Mouse (Mus musculus) hindbrain, embryonic 11.5 days (tissue): ENCODE measurements around the gene Snx8. TPM values are rescaled to one million over a fixed set of nuclear protein-coding genes. Genes with fewer than 3 reads are reported as not detected.

Source experiments
- ATAC-seq: fragments of 200-750 bp; cut with Nextera tagmentation; 2 replicates; pipeline ENCODE4 v1.8.0; 2017; ENCODE audit warnings: mild to moderate bottlenecking, moderate TSS enrichment, moderate library complexity; ENCODE audit not compliant: low FRiP score
- DNase-seq: peaks from one replicate; pipeline ENCODE4 v3.0.0-alpha.2; 2015; ENCODE audit warnings: low spot score
- H3K27ac ChIP-seq: fragments of 300-500 bp; sonication (generic); 2 replicates; pipeline ENCODE4 v1.5.1; 2014; ENCODE audit warnings: mild to moderate bottlenecking, low read depth, low read length
- H3K27me3 ChIP-seq: fragments of 300-500 bp; sonication (generic); 2 replicates; pipeline ENCODE4 v1.6.1; 2014; ENCODE audit warnings: mild to moderate bottlenecking, low read length, moderate library complexity, mixed read lengths; ENCODE audit not compliant: control insufficient read depth, insufficient read depth
- H3K36me3 ChIP-seq: fragments of 300-500 bp; sonication (generic); 2 replicates; pipeline ENCODE4 v1.6.1; 2014; ENCODE audit warnings: mild to moderate bottlenecking, low read length, moderate library complexity, mixed read lengths; ENCODE audit not compliant: control insufficient read depth, insufficient read depth
- H3K4me1 ChIP-seq: fragments of 300-500 bp; sonication (generic); replicated peaks from 2 replicates; pipeline ENCODE4 v1.6.1; 2014; ENCODE audit warnings: low read length, mixed read lengths; ENCODE audit not compliant: control insufficient read depth, insufficient read depth
- H3K4me2 ChIP-seq: fragments of 300-500 bp; sonication (generic); replicated peaks from 2 replicates; pipeline ENCODE4 v1.6.1; 2014; ENCODE audit warnings: mild to moderate bottlenecking, low read depth, low read length
- H3K4me3 ChIP-seq: fragments of 300-500 bp; sonication (generic); 2 replicates; pipeline ENCODE4 v1.5.1; 2014; ENCODE audit warnings: low read depth, low read length
- H3K9ac ChIP-seq: fragments of 300-500 bp; sonication (generic); 2 replicates; pipeline ENCODE4 v1.6.1; 2014; ENCODE audit warnings: low read depth, low read length
- H3K9me3 ChIP-seq: fragments of 300-500 bp; sonication (generic); 2 replicates; pipeline ENCODE4 v1.6.1; 2016; ENCODE audit warnings: low read length; ENCODE audit not compliant: control insufficient read depth
- WGBS: fragments of 180-500 bp; shearing (Covaris S2); extraction: QIAGEN DNeasy Blood & Tissue Kit; methylation state at CpG from one replicate; pipeline ENCODE4 v1.1.7; 2014; 5-methylcytosine and 5-hydroxymethylcytosine counted together
- polyA plus RNA-seq: library from polyadenylated mRNA; unstranded; fragments of >200 nt; fragmentation: Nextera tagmentation; extraction: Ambion mirVana; gene quantifications from 2 replicates; pipeline ENCODE4 v1.2.1, GENCODE M21; 2014

Snx8 gene
- polyA plus RNA-seq, 1 experiment from 2014 or later = 7.4 TPM

DNA sequence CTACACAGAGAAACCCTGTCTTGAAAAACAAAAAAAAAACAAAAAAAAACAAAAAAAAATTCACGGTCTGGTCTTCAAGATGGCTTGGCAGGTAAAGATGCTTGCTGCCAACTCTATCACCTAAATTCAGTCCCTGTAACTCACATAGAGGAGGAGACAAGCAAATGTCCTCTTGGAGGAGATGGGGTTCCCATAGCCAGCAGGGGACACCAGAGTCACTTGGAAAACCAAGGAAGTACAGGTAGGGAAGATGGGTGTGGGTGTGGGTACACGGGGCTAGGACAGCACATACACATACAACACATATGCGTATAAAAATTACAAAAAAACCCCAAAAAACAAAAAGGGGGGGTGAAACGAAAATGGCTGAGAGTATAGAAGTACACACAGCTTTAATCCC is 46.2 kb downstream of the Snx8 start:
- Histone ChIP-seq H3K9me3 (no peaks in the 10 kb centered on the region), H3K4me1 (no peaks in the 10 kb centered on the region), H3K36me3 (0 out of 2 replicates have a peak, but pooled peaks cover 2% of the 10 kb centered on the region), H3K27me3 (no peaks in the 10 kb centered on the region), H3K4me2 (no peak overlapping the region), H3K4me3 (no peak overlapping the region), H3K9ac (no peak overlapping the region), H3K27ac (no peak overlapping the region)
- no peak for DNase-seq
- WGBS = 87% methylated on average over 4 of the region's 4 CpGs
- ATAC-seq = no peak

DNA sequence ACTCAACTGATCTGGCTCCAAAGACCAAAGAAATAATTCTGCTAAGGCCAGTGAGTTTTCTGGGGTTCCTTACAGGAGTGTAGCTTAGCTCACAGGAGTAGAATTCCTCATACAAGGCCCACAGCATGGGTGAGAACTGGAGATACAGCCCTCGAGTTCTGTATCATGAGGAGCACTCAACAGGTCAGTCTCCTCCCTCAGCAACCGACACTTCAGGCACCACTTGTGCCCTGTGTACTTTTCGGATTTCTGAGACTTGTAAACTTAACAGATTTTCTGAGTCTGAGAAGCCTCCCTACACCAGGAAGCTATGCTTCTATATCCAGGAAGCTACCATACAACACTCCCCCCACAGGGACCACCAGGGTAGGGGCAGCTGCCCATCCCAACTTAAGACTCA is 49.2 kb downstream of the Snx8 start:
- WGBS = 95% methylated on average over 3 of the region's 3 CpGs
- Histone ChIP-seq H3K4me3 (no peak overlapping the region), H3K9me3 (no peaks in the 10 kb centered on the region), H3K27me3 (no peaks in the 10 kb centered on the region), H3K4me1 (no peaks in the 10 kb centered on the region), H3K4me2 (no peak overlapping the region), H3K27ac (no peak overlapping the region), H3K9ac (no peak overlapping the region), H3K36me3 (0 out of 2 replicates have a peak, but pooled peaks cover 2% of the 10 kb centered on the region)
- no peak for DNase-seq
- no peak for ATAC-seq

DNA sequence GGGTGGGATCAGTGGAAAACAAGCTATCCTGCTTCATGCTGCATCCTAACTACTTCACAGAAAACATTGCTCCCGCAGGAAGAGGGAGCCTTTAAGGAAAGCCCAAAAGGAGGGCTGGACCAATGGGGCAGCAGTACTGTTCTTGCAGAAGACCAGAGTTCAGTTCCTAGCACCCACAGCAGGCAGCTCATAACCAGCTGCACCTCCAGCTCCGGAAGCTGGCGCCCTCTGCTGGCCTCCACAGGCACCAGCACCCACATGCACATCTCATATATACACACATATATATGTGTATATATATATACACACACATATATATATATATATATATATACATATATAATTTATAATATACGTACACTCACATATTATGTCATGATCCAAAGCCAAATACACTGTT is 50.3 kb downstream of the Snx8 start:
- Histone ChIP-seq H3K9me3 (no peaks in the 10 kb centered on the region), H3K27me3 (no peaks in the 10 kb centered on the region), H3K4me2 (no peak overlapping the region), H3K4me3 (no peak overlapping the region), H3K27ac (no peak overlapping the region), H3K4me1 (no peaks in the 10 kb centered on the region), H3K9ac (no peak overlapping the region), H3K36me3 (0 out of 2 replicates have a peak, but pooled peaks cover 2% of the 10 kb centered on the region)
- ATAC-seq (no peak), DNase-seq (no peak)
- 93% methylated on average over 4 of the region's 4 CpGs for WGBS

DNA sequence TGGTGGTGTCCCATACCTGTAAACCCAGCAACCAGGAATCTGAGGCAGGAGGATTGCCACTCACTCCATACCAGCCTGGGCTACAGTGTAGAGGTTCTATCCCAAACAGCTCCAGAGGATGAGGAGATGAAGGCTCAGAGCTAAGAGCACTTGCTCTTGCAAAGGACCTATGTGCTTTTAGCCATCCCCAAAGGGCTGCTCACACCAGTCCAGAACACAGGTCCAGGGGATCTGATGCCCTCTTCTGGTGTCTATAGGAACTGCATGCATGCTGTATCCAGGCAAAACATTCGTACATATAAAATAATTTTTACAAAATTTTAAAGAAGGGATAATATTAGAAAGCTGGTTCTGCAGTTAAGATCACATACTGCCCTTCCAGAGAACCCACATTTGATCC is 52.4 kb downstream of the Snx8 start:
- Histone ChIP-seq H3K4me2 (no peak overlapping the region), H3K9me3 (no peaks in the 10 kb centered on the region), H3K27ac (no peak overlapping the region), H3K36me3 (0 out of 2 replicates have a peak, but pooled peaks cover 2% of the 10 kb centered on the region), H3K4me3 (no peak overlapping the region), H3K4me1 (no peaks in the 10 kb centered on the region), H3K27me3 (no peaks in the 10 kb centered on the region), H3K9ac (no peak overlapping the region)
- 75% methylated on average over 1 of the region's 1 CpGs for WGBS
- ATAC-seq (no peak), DNase-seq (peak; percentile 59)

DNA sequence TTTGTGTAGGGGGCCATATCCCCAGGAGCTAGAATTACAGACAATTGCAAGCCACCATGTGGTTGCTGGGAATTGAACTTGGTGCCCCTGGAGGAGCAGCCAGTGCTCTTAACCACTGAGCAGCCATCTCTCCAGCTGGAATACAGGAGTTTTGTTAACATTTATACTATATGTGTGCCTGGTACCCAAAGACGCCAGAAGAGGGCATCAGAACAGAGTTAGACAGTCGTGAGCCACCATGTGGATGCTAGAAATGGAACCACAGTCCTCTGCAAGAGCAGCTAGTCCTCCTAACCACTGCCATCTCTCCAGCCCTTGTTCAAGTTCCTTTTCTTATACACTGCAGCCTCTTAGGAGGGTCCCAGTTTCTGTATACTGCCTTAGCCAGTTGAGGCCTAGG is 55.4 kb downstream of the Snx8 start:
- Histone ChIP-seq H3K27me3 (no peaks in the 10 kb centered on the region), H3K4me3 (no peak overlapping the region), H3K4me1 (0 out of 2 replicates have a peak, but pooled peaks cover 6% of the 10 kb centered on the region), H3K27ac (no peak overlapping the region), H3K4me2 (no peak overlapping the region), H3K9me3 (no peaks in the 10 kb centered on the region), H3K9ac (no peak overlapping the region), H3K36me3 (no peaks in the 10 kb centered on the region)
- DNase-seq (peak; percentile 29), ATAC-seq (no peak)
- 23% methylated on average over 2 of the region's 2 CpGs for WGBS

DNA sequence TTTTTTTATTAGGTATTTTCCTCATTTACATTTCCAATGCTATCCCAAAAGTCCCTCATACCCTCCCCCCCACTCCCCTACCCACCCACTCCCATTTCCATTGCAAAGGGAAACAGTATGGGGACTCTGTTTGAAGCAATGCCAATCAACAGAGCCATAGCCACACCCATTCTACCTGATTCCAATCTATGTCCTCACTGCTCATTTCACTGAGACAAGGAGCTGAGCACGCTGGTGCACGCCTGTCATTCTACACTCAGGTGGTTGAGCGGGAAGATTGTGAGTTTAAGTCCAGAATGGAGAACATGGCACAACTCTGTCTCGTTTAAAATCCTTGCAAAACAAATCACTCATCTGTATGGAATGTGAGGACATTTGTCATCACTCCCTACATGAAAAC is 56.5 kb downstream of the Snx8 start:
- no peak overlapping the region for H3K4me2 ChIP-seq
- H3K4me3 ChIP-seq = 0 out of 2 replicates have a peak overlapping the region, but pooled peaks have one; percentile 57
- no peak overlapping the region for H3K9ac ChIP-seq
- no peaks in the 10 kb centered on the region for H3K9me3 ChIP-seq
- no peaks in the 10 kb centered on the region for H3K36me3 ChIP-seq
- H3K27me3 ChIP-seq = no peaks in the 10 kb centered on the region
- no peak for ATAC-seq
- no peak overlapping the region for H3K27ac ChIP-seq
- H3K4me1 ChIP-seq = 0 out of 2 replicates have a peak, but pooled peaks cover 6% of the 10 kb centered on the region
- no peak for DNase-seq
- 67% methylated on average over 4 of the region's 4 CpGs for WGBS

DNA sequence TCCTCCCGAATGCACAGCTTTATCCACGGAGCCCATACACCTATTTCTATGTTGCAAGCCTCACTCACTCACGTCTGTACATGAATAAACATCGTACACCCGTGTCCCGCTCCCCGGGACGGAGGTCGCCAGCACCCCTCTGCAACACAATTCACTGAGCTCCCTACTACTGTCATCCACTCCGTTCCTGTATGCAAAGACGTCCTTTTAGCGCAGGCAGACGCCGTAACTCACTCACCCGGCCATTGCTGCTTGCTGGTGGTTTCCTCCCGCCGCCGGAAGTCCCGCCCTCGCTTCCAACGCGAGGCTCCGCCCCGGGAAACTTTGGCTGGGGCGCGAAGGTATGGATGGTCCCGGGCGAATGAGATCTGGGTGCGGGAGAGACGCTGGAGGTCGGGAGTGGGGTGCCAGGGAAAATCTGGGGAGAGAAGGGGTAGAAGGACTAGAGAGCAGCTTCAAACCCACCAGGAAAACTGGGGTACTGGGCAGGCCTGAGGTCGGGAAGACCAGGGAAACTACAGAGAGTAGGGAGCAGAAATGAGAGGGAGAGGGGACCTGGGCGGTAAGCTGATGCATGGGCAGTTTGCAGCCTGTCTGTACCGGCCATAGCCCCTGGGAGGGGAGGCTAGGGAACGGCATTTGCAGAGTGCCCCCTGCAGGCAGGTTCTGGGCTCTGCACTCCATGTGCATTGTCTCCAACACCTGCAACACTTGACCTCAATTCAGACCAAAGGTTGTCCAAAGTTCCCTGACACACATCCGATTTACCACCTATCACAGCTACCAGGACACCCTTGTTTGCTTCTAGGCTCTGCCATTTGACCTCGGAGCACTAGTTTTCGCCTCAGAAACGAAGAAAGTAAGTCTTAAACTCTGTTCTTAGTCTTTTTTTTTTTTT is 57.2 kb downstream of the Snx8 start, which contains the start of gene Mrm2:
Mrm2 (minus strand) TSS at position 284 of the 898 bp plus-strand sequence.
- peak; percentile 81 for ATAC-seq
- Histone ChIP-seq H3K27ac (peak within 1 kb of the TSS; percentile 88), H3K4me1 (0 out of 2 replicates have a peak, but pooled peaks cover 6% of the 10 kb centered on the region), H3K9me3 (no peaks in the 10 kb centered on the region), H3K9ac (peak within 1 kb of the TSS; percentile 75), H3K4me3 (peak within 1 kb of the TSS; percentile 57), H3K36me3 (no peaks in the 10 kb centered on the region), H3K27me3 (no peaks in the 10 kb centered on the region), H3K4me2 (peak within 1 kb of the TSS; percentile 66)
- 1% methylated on average over 39 of the region's 39 CpGs for WGBS
- DNase-seq = peak; percentile 91

DNA sequence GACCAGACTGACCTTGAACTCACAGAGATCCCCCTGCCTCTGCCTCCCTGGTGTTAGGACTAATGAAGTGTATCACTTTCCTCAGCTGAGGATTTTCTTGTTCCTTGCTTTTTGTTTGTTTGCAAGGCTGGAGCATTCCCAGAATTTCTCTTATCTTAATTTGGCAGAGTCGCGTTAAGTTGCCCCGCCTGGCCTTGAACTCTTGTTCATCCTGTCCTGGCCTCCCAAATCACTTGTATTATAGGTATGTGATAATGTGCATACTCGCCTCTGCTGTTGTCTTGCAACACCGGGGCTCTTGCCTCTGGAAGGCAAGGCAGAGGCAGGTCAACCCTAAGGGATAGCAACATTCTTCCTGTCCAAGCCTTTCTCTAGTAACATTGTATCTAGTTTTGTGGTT is 65.0 kb downstream of the Snx8 start:
- Histone ChIP-seq H3K27me3 (no peaks in the 10 kb centered on the region), H3K4me2 (no peak overlapping the region), H3K27ac (no peak overlapping the region), H3K4me3 (no peak overlapping the region), H3K9me3 (no peaks in the 10 kb centered on the region), H3K36me3 (no peaks in the 10 kb centered on the region), H3K4me1 (peaks cover 7% of the 10 kb centered on the region), H3K9ac (no peak overlapping the region)
- DNase-seq (no peak), ATAC-seq (no peak)
- WGBS = 95% methylated on average over 5 of the region's 5 CpGs
